Mouse (Mus musculus): ENCODE measurements around the gene Ttc25.
"Not testable (repeated sequence)": the region's sequence is repeated elsewhere in the genome, so short reads cannot be mapped to it uniquely, and the experiment has no call there.

The Ttc25 gene

DNA sequence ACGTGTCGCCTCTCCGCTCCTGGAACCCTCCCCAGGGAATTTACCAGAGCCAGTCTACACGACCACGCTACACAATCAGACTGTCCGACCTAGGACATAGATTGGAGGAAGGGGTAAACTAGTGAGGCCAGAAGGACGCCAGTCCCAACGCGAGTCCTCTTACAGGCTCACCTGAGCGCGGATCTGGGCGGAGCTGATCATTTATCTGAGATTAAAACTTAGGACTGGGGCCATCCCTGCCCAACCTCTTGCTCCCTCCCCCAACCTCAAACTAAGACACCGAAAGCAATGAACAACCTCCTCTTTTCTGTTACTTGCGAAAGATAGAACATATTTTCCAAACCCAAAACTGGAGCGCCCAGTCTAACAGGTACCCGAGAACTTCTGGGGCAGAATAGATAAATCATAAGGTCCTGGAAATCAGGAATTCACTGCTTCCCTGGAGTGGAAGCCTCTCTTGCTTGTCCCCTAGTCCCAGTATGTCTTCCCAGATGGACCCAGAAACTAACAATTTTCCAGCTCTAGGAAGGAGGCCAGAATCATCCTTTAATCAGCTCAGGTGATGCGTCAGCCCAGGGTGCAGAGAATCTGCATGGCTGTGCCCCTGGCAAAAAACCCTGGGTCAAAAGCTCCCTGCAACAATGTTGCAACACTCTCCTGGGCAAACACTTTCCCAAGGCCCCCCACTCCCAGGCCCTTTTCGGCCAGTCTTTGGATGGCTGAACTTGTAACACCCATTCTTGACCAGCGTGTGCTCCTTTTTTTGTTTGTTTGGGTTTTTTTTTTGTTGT lies 16.8 kb upstream of the Ttc25 start:
- no peak for DNase-seq (ENCODE audit: low spot score in 2 of 2)

DNA sequence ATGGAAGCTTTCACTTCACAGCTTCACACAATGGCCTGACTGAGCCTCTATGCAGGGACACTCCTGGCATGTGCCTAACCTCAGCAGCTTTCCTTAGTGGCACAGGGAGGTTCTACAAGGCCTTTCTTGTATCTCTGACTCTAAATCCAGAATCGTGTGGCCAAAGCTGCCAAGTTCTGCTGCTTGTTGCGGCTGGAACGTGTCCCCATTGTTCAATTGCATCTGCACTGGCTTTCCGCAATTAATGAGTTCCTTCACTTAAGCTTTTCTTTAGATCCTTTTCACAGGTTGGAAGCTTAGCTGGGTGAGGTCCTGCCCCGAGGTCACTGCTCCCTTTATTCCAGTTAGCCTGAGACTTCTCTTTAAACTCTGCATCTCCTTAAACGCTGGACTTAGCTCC lies 11.5 kb upstream of the Ttc25 start:
- DNase-seq (ENCODE audit: low spot score in 2 of 2), result no peak

DNA sequence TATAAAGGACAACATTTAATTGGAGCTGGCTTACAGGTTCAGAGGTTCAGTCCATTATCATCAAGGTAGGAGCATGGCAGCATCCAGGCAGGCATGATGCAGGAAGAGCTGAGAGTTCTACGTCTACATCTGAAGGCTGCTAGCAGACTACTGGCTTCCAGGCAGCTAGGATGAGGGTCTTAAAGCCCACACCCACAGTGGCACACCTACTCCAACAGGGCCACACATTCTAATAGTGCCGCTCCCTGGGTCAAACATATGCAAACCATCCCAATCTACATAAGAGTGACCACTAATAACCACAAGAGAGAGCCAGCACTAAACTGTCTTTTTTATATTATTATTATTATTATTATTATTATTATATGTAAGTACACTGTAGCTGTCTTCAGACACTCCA lies 11.0 kb upstream of the Ttc25 start:
- DNase-seq (ENCODE audit: low spot score in 2 of 2), result not testable (repeated sequence)

DNA sequence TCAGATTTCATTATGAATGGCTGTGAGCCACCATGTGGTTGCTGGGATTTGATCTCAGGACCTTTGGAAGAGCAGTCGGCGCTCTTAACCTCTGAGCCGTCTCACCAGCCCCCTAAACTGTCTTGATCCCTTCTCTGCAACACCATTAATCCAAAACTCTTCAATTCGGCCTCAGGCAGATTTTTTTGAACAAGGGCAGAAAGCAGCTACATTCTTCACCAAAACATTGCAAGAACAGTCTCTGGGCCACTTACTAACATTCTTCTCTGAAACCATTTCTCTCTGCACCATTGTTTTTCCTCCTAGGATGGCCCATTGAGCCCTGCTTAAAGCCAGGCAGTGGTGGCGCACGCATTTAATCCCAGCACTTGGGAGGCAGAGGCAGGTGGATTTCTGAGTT lies 10.6 kb upstream of the Ttc25 start:
- not testable (repeated sequence) for DNase-seq (ENCODE audit: low spot score in 2 of 2)

DNA sequence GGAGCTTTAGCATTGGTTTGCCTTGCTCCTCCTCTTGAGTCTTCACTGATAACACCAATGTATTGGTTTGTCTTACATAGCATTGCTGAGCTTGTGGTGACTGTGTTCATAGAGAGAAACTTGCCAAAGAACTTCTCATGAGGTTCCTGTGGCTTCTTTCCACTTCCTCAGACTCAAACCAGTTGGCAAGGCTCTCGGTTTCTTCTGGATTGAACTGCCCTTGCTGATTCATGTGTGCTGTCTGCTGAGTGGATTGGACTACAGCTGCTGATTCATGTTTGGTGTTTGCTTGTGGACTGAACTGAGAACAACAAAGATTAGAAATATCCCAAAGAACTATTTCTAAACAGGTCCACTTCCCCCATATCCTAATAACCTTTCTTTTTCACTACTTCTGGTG lies 9.4 kb upstream of the Ttc25 start:
- no peak for DNase-seq (ENCODE audit: low spot score in 2 of 2)

DNA sequence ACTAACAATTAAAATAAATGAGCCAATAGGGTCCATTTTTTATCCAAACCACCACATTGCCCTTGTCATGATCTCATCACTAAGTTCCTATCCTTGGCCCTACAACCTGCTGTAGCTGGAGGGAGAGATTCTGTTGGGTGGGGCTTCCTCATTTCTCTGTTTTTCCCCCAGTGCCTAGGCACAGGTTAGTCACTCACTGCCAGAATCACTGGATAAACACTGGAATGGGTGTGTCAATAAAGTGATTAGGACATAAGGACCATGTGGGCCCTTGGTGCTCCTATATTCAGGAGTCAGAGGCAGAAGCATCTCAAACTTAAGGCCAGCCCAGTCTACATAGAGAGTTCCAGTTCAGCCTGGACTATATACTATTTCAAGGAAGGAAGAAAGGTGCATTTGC lies 8.9 kb upstream of the Ttc25 start:
- no peak for DNase-seq (ENCODE audit: low spot score in 2 of 2)

DNA sequence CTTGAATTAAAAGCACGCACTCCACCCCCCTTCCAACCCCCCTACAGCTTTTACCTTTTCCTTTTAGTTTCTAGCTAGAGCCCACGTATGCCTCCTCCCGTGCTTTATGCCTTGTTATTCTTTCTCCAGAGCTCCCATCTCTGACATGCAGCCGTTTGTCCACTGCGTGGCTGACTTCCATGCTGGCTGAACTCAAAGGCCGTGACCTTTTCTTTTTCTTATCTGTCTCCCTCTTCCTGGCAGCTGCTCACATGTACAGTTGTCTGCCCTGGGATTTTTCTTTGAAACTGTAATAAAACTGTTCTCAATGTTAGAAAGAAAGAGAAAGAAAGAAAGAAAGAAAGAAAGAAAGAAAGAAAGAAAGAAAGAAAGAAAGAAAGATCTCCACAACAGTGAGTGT lies 4.4 kb upstream of the Ttc25 start:
- no peak for DNase-seq (ENCODE audit: low spot score in 2 of 2)

DNA sequence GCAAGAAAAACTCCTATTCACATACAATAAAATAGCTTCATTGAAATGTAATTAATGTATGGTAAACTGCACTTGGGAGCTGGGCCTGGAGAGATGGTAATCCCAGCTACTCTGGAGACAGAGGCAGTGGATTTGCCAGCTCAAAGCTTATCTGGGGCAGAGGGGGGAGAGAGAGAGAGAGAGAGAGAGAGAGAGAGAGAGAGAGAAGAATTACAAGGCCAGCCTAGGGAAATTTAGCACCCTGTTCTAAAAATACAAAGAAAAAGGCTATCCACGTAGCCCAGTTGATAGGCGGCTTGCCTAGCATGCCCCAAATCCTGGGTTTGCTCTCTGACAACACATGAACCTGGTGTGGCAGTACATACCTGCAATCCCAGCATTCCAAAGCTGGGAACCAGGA lies 3.8 kb upstream of the Ttc25 start:
- DNase-seq (ENCODE audit: low spot score in 2 of 2), result no peak

DNA sequence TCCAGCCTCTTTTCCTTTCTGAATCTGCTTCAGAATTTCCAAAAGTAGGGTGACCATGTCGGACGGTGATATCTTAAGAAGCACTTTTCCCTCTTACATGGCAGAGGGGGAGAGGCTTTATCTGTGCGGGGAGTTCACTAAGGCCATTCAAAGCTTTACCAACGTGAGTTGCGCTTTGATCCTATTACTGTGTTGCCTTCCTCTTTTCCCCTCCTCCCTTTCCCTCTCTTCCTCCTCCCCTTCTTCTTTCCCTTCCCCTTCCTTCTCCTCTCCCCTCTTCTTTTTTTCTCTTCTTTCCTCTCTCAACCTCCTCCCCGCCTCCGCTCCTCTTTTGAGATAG lies 309 bp downstream of the Ttc25 start:
- DNase-seq (ENCODE audit: low spot score in 2 of 2), result no peak

DNA sequence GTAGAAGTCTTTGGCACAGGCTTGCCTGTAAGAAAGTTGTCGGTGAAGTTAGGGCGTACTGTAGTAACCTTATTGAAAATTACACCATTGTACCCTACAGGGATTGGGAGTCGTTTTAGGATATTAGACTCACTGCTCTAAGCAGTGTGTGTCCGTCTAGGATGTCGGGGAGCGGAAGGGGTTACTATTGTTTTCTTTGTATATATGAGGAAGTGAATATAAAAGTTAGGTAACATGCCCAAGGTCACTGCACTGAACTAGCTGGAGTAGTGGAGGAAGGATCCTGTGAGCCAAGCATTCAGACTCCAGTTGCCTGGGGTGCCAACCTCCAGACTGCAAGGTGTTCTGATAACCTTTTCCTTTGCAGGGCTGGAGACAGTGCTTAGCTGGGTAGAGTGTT lies 1.5 kb downstream of the Ttc25 start:
- no peak for DNase-seq (ENCODE audit: low spot score in 2 of 2)

DNA sequence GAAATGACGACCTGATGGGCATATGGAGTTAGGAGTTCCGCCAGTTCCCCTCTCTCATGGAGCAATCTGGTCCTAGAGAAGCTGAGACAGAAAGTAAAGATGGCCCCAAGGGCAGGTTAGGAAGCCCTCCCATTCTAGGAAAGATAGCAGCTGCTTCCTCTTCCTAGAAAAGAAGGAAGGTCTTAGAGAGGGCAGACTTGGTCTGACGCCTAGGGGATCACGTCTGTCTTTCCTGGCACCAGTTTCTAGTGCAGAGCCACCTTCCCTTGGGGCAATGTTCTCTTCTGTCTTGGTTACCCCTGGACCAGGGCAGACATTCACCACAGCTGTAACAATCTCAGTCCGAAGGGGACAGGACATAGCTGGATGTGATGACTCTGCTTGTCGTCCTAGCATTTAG lies 2.7 kb downstream of the Ttc25 start:
- DNase-seq (ENCODE audit: low spot score in 2 of 2), result no peak

DNA sequence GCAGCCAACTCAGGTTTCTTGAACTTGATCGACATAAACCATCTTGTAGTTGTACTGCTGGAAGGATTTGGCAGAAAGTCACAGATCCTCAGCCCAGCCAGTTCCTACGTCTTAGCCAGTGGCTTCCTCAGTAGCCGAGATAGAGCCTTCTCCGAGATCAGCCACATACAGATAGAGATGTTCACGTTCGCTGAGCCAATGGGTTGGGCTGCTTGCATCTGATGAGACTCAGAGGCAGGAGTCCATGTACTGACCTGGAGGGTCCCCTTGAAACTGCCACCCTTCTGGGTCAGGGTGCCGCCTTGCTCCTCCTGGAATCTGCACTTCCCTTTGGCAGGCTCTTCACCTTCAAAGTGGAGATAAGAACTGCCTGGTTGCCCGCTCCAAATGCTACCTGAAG lies 4.1 kb downstream of the Ttc25 start:
- DNase-seq (ENCODE audit: low spot score in 2 of 2), result no peak

DNA sequence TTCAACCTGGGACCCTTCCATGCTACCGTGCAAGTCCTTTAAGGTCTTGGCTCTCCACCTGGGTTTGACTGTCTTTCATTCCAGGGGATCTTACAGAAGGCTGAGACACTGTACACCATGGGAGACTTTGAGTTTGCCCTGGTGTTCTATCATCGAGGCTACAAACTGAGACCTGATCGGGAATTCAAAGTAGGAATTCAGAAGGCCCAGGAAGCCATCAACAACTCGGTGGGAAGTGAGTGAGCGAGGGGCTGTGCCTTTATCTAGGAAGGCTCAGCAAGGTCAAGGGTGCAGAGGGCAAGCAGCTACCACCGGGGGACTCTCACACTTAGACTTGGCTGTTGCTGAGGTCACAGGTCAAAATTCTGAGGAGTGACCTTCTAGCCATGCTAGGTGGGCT lies 4.7 kb downstream of the Ttc25 start:
- no peak for DNase-seq (ENCODE audit: low spot score in 2 of 2)

DNA sequence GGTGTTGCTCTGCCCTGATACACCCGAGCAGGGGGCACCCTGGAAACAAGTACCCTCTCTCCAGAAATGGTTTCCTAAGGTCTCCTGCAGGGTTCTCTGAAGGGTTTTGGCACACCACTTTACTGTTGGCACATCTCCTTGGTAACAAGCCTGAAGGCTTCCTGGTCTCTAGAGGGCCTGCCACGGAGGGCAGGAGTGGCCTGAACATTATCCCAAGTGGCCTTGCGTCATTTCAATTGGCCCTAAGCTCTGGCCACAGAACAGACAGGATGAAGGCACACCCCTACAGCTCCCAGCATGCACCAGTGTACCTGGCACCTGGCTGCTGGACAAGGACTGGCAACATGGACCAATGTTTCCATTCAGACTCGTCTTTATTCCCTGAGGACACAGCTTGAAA lies 7.4 kb downstream of the Ttc25 start:
- no peak for DNase-seq (ENCODE audit: low spot score in 2 of 2)

DNA sequence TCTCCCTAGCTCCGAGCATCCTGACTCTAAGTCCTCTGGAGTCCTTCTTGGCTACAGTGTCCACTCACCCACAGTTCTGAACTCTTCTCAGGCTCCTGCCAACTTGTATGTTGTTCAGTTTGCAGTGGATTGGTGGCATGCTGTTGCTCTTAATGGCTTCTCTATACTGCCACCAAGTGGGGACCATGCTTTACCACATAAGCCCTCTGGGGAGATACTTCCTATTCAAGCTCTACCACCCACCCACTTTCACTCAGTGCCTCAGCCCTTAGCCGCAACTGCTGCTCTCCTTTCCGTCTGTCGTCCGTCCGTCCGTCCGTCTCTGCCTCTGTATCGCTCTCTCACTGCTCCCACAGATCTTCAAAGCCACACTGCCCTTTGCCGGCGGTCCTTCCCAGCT lies 10.2 kb downstream of the Ttc25 start:
- DNase-seq (ENCODE audit: low spot score in 2 of 2), result peak in 1 of 2 experiments; percentile 23

DNA sequence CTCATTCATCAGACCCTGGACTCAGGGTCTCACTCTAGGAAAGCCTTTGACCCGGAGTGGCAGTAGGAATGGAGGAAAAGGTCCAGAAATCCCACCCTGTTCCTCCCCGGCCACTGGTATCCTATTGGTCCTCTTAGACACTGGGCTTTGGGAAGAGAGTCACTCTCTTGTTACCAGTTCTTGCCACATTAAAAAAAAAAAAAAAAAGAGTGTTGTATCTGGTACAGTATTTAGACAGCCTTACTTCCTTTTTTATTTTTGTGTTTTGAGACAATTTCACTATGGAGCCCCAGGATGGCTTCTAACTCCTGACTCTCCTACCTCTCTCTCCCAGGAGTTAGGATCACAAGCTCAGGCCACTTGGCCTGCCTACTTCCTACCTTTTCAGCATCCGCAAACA lies 12.2 kb downstream of the Ttc25 start:
- no peak for DNase-seq (ENCODE audit: low spot score in 2 of 2)

DNA sequence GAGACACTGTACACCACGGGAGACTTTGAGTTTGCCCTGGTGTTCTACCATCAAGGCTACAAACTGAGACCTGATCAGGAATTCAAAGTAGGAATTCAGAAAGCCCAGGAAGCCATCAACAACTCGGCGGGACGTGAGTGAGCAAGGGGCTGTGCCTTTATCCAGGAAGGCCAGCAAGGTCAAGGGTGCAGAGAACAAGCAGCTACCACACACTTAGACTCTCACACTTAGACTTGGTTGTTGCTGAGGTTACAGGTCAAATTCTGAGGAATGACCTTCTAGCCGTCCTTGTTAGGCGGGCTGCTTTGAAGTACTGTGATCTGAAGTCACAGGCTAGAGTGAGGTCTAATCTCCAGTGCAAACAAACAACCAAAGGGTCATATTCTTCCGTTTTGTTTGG lies 14.1 kb downstream of the Ttc25 start:
- DNase-seq (ENCODE audit: low spot score in 2 of 2), result no peak

DNA sequence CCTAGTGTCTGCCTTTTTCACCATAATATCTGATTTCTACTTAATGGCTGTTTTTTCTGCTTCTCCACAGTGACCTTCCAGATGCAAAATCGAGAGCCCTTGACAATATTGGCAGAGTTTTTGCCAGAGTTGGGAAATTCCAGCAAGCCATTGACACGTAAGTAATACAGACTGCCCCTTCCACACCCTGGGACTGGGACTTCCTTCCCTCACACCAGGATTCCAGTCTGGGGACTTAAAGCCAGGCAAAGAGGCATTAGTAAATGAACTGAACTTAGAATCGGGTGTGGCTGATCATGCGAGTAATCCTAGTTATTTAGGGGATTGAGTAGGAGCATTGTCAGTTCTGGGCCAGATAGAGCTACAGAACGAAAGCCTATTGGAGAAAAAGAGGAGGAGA lies 16.3 kb downstream of the Ttc25 start:
- no peak for DNase-seq (ENCODE audit: low spot score in 2 of 2)

DNA sequence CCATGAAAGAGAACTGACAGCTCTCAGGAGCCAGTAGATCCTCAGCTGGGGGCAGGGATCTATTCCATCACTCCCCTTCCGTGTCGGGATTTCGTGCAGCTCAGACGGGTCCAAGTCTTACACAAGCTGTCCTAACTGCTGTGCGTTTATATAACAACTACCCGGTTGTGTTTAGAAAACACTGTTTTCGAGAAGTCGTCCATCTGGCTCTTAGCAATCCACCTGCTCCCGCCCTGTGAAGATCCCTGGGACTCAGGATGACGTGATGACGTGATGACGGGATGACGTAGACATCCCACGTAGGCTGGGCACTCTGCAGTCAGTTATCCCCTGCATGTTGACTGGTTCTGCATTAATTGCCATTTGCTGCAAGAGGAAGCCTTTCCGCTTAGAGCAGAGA lies 18.9 kb downstream of the Ttc25 start:
- DNase-seq (ENCODE audit: low spot score in 2 of 2), result peak in 1 of 2 experiments; percentile 54

DNA sequence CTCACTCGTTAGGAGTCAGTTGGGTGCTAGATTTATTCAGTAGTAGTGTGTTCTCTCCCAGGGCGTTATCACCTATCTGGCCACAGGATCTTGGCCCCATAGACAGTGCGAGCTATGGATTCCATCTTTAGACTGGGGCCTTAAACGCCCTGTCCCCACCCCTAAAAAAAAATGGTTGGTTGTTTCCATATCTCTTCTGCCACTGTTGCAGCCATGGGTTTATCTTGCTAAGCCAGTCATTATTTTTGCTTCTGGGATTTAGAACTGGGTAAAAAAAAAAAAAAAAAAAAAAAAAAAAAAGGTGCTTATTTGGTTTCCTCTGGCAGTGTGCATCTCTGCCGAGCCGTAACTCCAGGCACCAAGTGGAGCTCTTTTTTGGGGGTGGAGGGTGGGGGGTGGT lies 19.3 kb downstream of the Ttc25 start:
- DNase-seq (ENCODE audit: low spot score in 2 of 2), result no peak

DNA sequence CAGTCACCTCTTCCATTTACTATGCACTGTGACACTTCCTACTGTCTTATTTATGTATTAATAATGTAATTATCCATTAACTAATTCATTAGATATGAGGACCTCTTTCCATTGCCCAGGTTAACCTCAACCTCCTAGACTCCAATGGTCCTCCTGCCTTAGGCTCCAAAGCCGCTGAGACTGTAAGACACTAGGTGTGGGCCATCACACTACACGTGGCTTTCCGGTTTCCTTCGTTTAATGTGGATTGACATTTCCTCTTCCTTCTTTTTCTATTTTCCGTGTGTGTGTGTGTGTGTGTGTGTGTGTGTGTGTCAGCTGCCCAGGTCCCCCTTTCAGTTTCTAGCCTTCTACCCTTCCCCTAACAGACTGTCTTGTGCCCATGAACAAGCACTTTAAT lies 21.8 kb downstream of the Ttc25 start:
- no peak for DNase-seq (ENCODE audit: low spot score in 2 of 2)

DNA sequence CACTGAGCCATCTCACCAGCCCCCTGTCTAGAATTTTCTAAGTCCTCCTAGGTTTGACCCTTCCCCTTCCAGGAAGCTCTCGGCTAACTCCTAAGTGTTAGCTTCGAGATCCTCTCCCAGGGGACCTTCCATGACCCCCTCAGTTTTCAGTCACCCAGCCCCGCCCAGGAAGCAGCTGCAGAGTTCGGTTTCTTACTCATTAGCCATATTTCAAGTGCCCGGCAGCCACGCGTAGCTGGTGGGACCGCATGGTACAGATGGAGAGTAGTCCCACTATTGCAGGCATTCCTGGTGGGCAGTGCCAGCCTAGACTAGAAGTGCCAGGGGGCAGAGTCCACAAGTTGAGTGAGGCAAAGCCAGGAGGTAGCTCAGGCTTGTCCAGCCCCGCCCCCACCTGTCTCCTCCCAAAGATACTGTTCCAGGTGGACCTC lies 22.4 kb downstream of the Ttc25 start:
- DNase-seq (ENCODE audit: low spot score in 2 of 2), result no peak

DNA sequence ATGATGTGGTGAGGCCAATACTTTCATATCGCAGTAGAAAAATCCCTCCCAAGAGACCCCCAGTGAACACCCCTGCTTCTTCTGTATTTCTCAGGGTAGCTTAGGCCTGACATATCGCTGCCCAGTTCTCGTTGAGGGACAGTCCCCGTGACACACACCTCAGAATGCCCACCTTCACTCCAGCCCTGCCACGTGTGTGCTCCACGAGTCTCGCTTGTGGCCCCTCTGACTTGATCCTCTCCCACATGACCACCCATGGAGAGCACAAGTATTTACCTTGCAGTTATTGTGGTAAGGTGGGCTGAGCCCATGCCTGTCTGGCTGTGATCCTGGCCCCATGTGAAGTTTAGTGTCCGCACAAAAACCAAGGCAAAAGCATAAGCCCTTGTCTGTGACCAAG lies 23.3 kb downstream of the Ttc25 start:
- DNase-seq (ENCODE audit: low spot score in 2 of 2), result no peak

DNA sequence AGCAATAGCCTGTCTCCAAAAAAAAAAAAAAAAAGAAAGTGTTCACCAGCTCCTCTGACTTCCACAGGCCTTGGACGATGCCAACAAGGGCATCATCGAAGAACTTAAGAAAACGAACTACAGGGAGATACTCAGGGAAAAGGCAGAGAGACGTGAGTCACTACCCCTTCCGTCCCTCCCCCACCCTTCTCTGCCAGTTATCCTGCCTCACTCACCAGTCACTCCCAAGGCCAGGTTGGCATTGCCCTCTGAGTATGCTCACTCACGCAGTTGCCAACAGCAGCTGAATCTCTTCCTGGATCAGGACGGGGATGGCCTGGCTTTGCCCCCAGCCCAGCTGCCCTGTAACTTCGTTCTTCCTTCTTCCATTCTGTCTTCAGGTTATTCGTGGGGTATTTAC lies 24.4 kb downstream of the Ttc25 start:
- DNase-seq (ENCODE audit: low spot score in 2 of 2), result no peak

Data from frontal cortex, postnatal 25 days (tissue).